Mouse (Mus musculus) intestine, embryonic 16.5 days (tissue): ENCODE measurements at regions not wholly inside any gene's neighbourhood (a gene's known extent, or its start where the extent isn't known, plus 50 kb on each side); places are given as distances from the start of the nearest gene placed in this dataset.

Source experiments
- ATAC-seq: fragments of 200-750 bp; cut with Nextera tagmentation; 2 replicates; pipeline ENCODE4 v1.8.0; 2017; ENCODE audit warnings: moderate TSS enrichment, moderate library complexity
- H3K27ac ChIP-seq: fragments of 300-500 bp; sonication (generic); 2 replicates; pipeline ENCODE4 v1.5.1; 2014; ENCODE audit warnings: mild to moderate bottlenecking, low read length
- H3K27me3 ChIP-seq: fragments of 300-500 bp; sonication (generic); replicated peaks from 2 replicates; pipeline ENCODE4 v1.6.1; 2014; ENCODE audit warnings: low read length, control low read depth, mixed read lengths; ENCODE audit not compliant: control insufficient read depth, insufficient read depth
- H3K36me3 ChIP-seq: fragments of 300-500 bp; sonication (generic); 2 replicates; pipeline ENCODE4 v1.6.1; 2014; ENCODE audit warnings: low read length, control low read depth; ENCODE audit not compliant: control insufficient read depth, insufficient read depth
- H3K4me1 ChIP-seq: fragments of 300-500 bp; sonication (generic); 2 replicates; pipeline ENCODE4 v1.6.1; 2014; ENCODE audit warnings: low read length, control low read depth, mixed read lengths; ENCODE audit not compliant: control insufficient read depth, insufficient read depth
- H3K4me2 ChIP-seq: fragments of 300-500 bp; sonication (generic); 2 replicates; pipeline ENCODE4 v1.6.1; 2014; ENCODE audit warnings: low read depth, low read length, control low read depth
- H3K4me3 ChIP-seq: fragments of 300-500 bp; sonication (generic); 2 replicates; pipeline ENCODE4 v1.5.1; 2014; ENCODE audit warnings: mild to moderate bottlenecking, low read length
- H3K9ac ChIP-seq: fragments of 300-500 bp; sonication (generic); 2 replicates; pipeline ENCODE4 v1.6.1; 2014; ENCODE audit warnings: low read depth, low read length
- H3K9me3 ChIP-seq: fragments of 300-500 bp; sonication (generic); 2 replicates; pipeline ENCODE4 v1.6.1; 2016; ENCODE audit warnings: low read length, control low read depth; ENCODE audit not compliant: control insufficient read depth
- WGBS: fragments of 180-500 bp; shearing (Covaris S2); extraction: QIAGEN DNeasy Blood & Tissue Kit; methylation state at CpG from one replicate; pipeline ENCODE4 v1.1.7; 2014; 5-methylcytosine and 5-hydroxymethylcytosine counted together

GRCm38 (mm10) chr10:99524273-99525212, 234.9 kb downstream of the Csl start:
- ATAC-seq: 0 out of 2 replicates have a peak, but pooled peaks have one; percentile 36
- no peaks in the 10 kb centered on the region for H3K27me3 ChIP-seq
- H3K4me2 ChIP-seq: peak overlapping the region; percentile 37
- WGBS: 23% methylated on average over 20 of the region's 20 CpGs
- H3K9ac ChIP-seq: no peak overlapping the region
- H3K36me3 ChIP-seq: no peaks in the 10 kb centered on the region
- no peak overlapping the region for H3K4me3 ChIP-seq
- no peaks in the 10 kb centered on the region for H3K9me3 ChIP-seq
- H3K27ac ChIP-seq: no peak overlapping the region
- peaks cover 3% of the 10 kb centered on the region; the same call in 1 of the 2 replicates for H3K4me1 ChIP-seq

- 90% methylated on average over 4 of the region's 4 CpGs for WGBS
- Histone ChIP-seq H3K4me3 (no peak overlapping the region), H3K4me1 (peaks cover 3% of the 10 kb centered on the region; the same call in 1 of the 2 replicates), H3K4me2 (no peak overlapping the region), H3K27me3 (no peaks in the 10 kb centered on the region), H3K9me3 (no peaks in the 10 kb centered on the region), H3K9ac (no peak overlapping the region), H3K36me3 (no peaks in the 10 kb centered on the region), H3K27ac (no peak overlapping the region)
- ATAC-seq: no peak
Measured at GRCm38 (mm10) chr10:99526148-99526547, 233.3 kb downstream of the Csl start.

GRCm38 (mm10) chr10:99526561-99526960, 232.9 kb downstream of the Csl start:
- Histone ChIP-seq H3K27ac (no peak overlapping the region), H3K4me3 (no peak overlapping the region), H3K9me3 (no peaks in the 10 kb centered on the region), H3K4me2 (no peak overlapping the region), H3K9ac (no peak overlapping the region), H3K27me3 (no peaks in the 10 kb centered on the region), H3K4me1 (peaks cover 3% of the 10 kb centered on the region; the same call in 1 of the 2 replicates), H3K36me3 (no peaks in the 10 kb centered on the region)
- ATAC-seq: no peak
- WGBS: 87% methylated on average over 5 of the region's 5 CpGs

- Histone ChIP-seq H3K9me3 (no peaks in the 10 kb centered on the region), H3K36me3 (no peaks in the 10 kb centered on the region), H3K27me3 (no peaks in the 10 kb centered on the region), H3K4me1 (peaks cover 3% of the 10 kb centered on the region; the same call in 1 of the 2 replicates), H3K4me3 (no peak overlapping the region), H3K27ac (no peak overlapping the region), H3K4me2 (no peak overlapping the region), H3K9ac (no peak overlapping the region)
- no peak for ATAC-seq
Measured at GRCm38 (mm10) chr10:99531104-99531503, 228.4 kb downstream of the Csl start.

GRCm38 (mm10) chr10:99531556-99531955, 227.9 kb downstream of the Csl start:
- Histone ChIP-seq H3K9ac (no peak overlapping the region), H3K4me2 (no peak overlapping the region), H3K36me3 (no peaks in the 10 kb centered on the region), H3K4me3 (no peak overlapping the region), H3K4me1 (peaks cover 3% of the 10 kb centered on the region; the same call in 1 of the 2 replicates), H3K27me3 (no peaks in the 10 kb centered on the region), H3K9me3 (no peaks in the 10 kb centered on the region), H3K27ac (no peak overlapping the region)
- no peak for ATAC-seq

- ATAC-seq: no peak
- Histone ChIP-seq H3K36me3 (no peaks in the 10 kb centered on the region), H3K9ac (no peak overlapping the region), H3K27ac (no peak overlapping the region), H3K27me3 (no peaks in the 10 kb centered on the region), H3K4me3 (no peak overlapping the region), H3K4me2 (no peak overlapping the region), H3K4me1 (peaks cover 3% of the 10 kb centered on the region; the same call in 1 of the 2 replicates), H3K9me3 (no peaks in the 10 kb centered on the region)
- WGBS: 50% methylated on average over 7 of the region's 7 CpGs
Measured at GRCm38 (mm10) chr10:99531992-99532391, 227.5 kb downstream of the Csl start.

- Histone ChIP-seq H3K9me3 (no peaks in the 10 kb centered on the region), H3K4me1 (peaks cover 3% of the 10 kb centered on the region; the same call in 1 of the 2 replicates), H3K27me3 (no peaks in the 10 kb centered on the region), H3K4me2 (no peak overlapping the region), H3K27ac (no peak overlapping the region), H3K4me3 (no peak overlapping the region), H3K36me3 (no peaks in the 10 kb centered on the region), H3K9ac (no peak overlapping the region)
- ATAC-seq: no peak
- WGBS: 56% methylated on average over 3 of the region's 3 CpGs
Measured at GRCm38 (mm10) chr10:99532697-99533119, 226.8 kb downstream of the Csl start.

- Histone ChIP-seq H3K9ac (no peak overlapping the region), H3K4me2 (no peak overlapping the region), H3K9me3 (no peaks in the 10 kb centered on the region), H3K4me1 (peaks cover 3% of the 10 kb centered on the region; the same call in 1 of the 2 replicates), H3K27ac (peak overlapping the region; percentile 31; the same call in 1 of the 2 replicates), H3K36me3 (no peaks in the 10 kb centered on the region), H3K27me3 (no peaks in the 10 kb centered on the region), H3K4me3 (no peak overlapping the region)
- no peak for ATAC-seq
- 48% methylated on average over 4 of the region's 4 CpGs for WGBS
Measured at GRCm38 (mm10) chr10:99533468-99533867, 226.0 kb downstream of the Csl start.

- Histone ChIP-seq H3K27me3 (no peaks in the 10 kb centered on the region), H3K9me3 (no peaks in the 10 kb centered on the region), H3K4me2 (no peak overlapping the region), H3K4me1 (peaks cover 1% of the 10 kb centered on the region; the same call in 1 of the 2 replicates), H3K27ac (peak overlapping the region; percentile 15; the same call in 1 of the 2 replicates), H3K36me3 (no peaks in the 10 kb centered on the region), H3K4me3 (no peak overlapping the region), H3K9ac (no peak overlapping the region)
- WGBS: 42% methylated on average over 7 of the region's 7 CpGs
- ATAC-seq: no peak
Measured at GRCm38 (mm10) chr10:99534237-99534636, 225.2 kb downstream of the Csl start.
